Mouse (Mus musculus) megakaryocyte progenitor cell, adult 5-6 weeks (primary cell): ENCODE data around the gene Sema5a. TPM values are rescaled to one million over a fixed set of nuclear protein-coding genes. Genes with fewer than 3 reads are reported as not detected.
A peak's percentile ranks its signal among the peaks of the same experiment; 100 is the strongest.

ENCODE experiments used
- ATAC-seq: replicated peaks from 2 replicates; pipeline ENCODE4 v1.8.0; 2016; ENCODE audit warnings: mild to moderate bottlenecking, moderate TSS enrichment, inconsistent platforms; ENCODE audit not compliant: poor library complexity
- total RNA-seq, 2 experiments: library from RNA; stranded (forward) in 1 of 2; stranded (reverse) in 1 of 2; fragments of 157-497, 149-512 nt in 1 of 2; fragments of 200-1000 nt in 1 of 2; gene quantifications; 2 replicates each; pipeline versions ENCODE4 v1.2.3 to v1.2.4; 2015 to 2017

Sema5a gene
- total RNA-seq, 2 experiments from 2014 or later: not detected

- ATAC-seq: no peak
These were observed 366.6 kb downstream of the Sema5a start for GRCm38 (mm10) chr15:32611201-32611600.

DNA sequence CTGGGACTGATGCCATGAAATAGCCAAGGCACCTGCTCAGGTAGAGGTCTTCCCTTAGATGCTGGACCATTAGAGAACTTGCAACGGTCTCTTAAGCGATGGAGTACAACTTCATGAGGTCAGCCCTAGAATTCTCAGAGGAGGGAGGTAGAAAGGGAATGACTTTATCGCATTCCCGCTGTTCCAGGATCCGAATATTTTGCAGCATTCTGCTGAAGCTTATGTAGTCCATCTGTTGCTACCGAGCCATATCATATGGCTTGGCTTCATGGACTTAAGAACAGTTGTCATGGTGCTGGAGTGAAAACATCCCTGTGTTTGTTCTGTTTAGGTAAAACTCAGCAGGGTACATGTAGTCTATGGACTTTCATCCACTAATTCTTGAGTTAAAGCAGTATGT, 369.1 kb downstream of the Sema5a start:
- no peak for ATAC-seq

GRCm38 (mm10) chr15:32615773-32616172, 371.2 kb downstream of the Sema5a start:
- no peak for ATAC-seq

DNA sequence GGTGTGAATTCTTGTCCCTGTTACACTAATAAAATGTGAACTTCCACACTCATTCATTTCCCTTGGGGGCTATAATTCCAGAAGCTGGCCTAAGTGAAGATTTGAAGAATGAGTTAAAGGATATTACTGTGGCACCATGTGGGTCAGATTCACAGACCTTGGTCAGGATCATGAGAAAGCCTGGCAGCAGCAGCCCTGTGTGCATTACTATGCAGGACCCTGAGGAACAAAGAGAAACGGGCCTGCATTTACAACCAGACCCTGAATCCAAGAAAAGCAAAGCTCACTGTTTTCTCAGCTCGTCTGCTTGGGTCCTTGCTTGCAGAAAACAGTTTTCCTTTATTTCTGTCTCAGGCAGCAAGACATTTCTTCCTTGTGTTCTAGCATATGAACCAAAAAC, 374.6 kb downstream of the Sema5a start:
- no peak for ATAC-seq

DNA sequence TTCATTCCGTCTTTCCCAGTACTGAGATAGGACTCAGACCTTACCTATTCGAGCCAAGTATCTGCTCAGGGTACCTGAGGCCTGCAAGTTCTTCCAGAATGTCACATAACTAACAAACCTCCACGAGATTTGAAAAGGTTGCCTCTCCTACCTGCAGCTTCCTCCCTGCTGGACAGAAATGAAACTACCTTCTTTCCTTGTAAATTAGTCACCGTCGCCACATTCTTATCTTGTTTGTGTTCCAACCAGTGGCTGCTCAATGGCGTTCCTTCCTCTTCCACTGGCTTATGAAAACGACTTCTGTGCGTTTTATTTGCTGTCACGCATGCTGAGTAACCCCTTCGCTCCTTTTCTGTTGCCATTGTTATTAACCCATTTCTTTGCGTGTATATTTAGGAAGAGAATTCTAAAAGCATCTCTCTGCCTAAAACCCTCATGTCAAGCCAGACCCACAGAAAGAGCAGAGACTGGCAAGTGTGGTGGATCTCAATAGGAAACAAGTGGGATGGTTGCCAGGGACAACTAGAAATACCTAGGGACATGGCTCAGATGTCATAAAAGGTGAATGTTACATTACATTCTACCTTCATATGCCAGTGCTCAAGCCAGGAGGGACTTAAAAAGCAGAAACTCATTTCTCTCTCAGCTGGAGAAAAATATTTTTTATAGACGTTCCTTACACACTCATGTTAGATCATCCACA, 378.6 kb downstream of the Sema5a start:
- no peak for ATAC-seq

GRCm38 (mm10) chr15:32624106-32624505, 379.5 kb downstream of the Sema5a start:
- no peak for ATAC-seq

GRCm38 (mm10) chr15:32626031-32626430, 381.4 kb downstream of the Sema5a start:
- no peak for ATAC-seq

- ATAC-seq: no peak
These were observed 389.1 kb downstream of the Sema5a start for GRCm38 (mm10) chr15:32633713-32634112.

DNA sequence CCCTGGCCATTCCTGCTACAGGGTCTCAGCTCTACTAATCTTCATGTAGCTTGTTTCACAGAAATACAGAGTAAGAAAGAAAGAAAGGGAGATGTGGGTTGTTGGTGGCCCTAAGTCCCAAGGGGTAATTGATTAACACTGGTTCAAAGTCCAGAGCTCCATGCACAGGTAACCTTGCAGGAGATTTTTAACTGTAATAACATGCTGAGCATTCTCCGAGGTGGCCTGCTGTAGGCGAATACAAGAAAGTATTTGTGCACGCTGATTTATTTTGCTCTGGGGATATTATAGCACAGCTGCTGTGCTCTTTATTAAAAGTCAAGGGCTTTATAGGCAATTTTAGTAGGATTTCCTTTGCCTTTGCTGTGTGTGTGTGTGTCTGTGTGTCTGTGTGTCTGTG, 393.3 kb downstream of the Sema5a start:
- no peak for ATAC-seq

- no peak for ATAC-seq
These were observed 402.6 kb downstream of the Sema5a start for GRCm38 (mm10) chr15:32647061-32647687.

GRCm38 (mm10) chr15:32654046-32654445, 409.4 kb downstream of the Sema5a start:
- no peak for ATAC-seq

DNA sequence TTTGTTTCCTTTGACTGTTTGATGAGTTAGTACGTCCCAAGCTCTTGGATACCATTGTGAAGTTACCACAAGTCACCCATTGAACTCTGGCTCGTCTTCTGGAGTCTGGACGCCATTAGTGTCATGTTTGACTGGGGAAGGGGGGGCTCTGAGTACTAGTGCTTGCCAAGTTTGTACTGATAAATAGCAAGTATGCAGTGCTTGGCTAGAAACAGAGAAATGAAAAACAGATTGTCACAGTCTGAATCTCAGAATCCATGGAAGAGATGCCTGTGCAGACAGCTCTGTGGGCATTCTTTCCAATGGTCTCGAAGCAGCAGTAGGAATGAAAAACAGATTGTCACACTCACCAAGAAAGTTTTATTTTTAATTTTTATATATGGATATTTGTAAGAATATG, 411.4 kb downstream of the Sema5a start:
- no peak for ATAC-seq

- no peak for ATAC-seq
These were observed 431.8 kb downstream of the Sema5a start for GRCm38 (mm10) chr15:32676446-32676845.

- no peak for ATAC-seq
These were observed 440.5 kb downstream of the Sema5a start for GRCm38 (mm10) chr15:32685152-32685551.

- no peak for ATAC-seq
These were observed 446.4 kb downstream of the Sema5a start for GRCm38 (mm10) chr15:32691021-32691420.

GRCm38 (mm10) chr15:32693006-32693405, 448.4 kb downstream of the Sema5a start:
- ATAC-seq: no peak

GRCm38 (mm10) chr15:32717298-32717985, 472.8 kb downstream of the Sema5a start:
- no peak for ATAC-seq

- ATAC-seq: peak; percentile 86
These were observed 473.8 kb downstream of the Sema5a start for GRCm38 (mm10) chr15:32718293-32718963.

GRCm38 (mm10) chr15:32718964-32719311, 474.3 kb downstream of the Sema5a start:
- ATAC-seq: no peak

DNA sequence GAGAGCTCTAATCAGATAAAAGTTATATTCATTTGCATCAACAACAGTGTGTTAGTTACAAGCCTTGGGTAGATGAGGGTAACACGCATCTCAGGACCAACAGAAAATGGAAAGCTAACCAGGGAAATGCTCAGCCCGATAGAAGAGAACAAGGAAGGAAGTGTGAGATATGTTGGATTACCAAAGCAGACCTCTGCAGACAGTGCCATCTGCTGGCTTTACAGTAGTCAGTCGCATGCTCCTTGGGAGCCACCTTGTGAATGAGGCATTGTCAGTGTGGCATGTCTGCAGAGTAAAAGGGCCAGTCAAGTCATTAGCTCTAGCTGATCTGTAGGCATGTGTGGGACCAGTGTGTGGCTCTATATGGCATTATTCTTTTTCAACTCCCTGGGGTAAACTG, 486.2 kb downstream of the Sema5a start:
- peak; percentile 60; the same call in 1 of the 2 replicates for ATAC-seq
